Mouse (Mus musculus) left cerebral cortex, postnatal 36 days (tissue): Measurements from ENCODE around the gene Prm3. TPM values are rescaled to one million over a fixed set of nuclear protein-coding genes. Genes with fewer than 3 reads are reported as not detected.

Experiments used
- DNase-seq, 2 experiments: peaks; one replicate each; pipeline ENCODE4 v3.0.0; 2021 to 2022; ENCODE audit warnings: low spot score in 2 of 2, mixed read lengths in 1 of 2
- intact Hi-C: fragments of 180-260 bp; cut with DNase I; formaldehyde crosslinking; loops from one replicate; pipeline ENCODE4 v1.15.1; 2025
- total RNA-seq, 2 experiments: library from RNA; stranded (reverse); gene quantifications; 2 replicates each; pipeline ENCODE4 v1.2.3; 2021

Prm3 gene
- not detected for total RNA-seq

GRCm38 (mm10) chr16:10790702-10791101 is at the start of gene Prm3:
Gene Prm3 (minus strand): TSS chr16:10790914.
- intact Hi-C loops = no loop called here

GRCm38 (mm10) chr16:10840018-10840417 is 49.3 kb upstream of the Prm3 start:
- DNase-seq = no peak
- intact Hi-C loops = loop anchor here (5.0 kb wide), 1 partner anchor 33 kb away; the partner anchor contains the start of gene Prm1

More at GRCm38 (mm10) chr16:10790702-10791101, at the start of gene Prm3:
- DNase-seq = no peak

GRCm38 (mm10) chr16:10838487-10839245 is 48.0 kb upstream of the Prm3 start:
- DNase-seq = no peak
- intact Hi-C loops = no loop called here

GRCm38 (mm10) chr16:10837903-10838302 is 47.2 kb upstream of the Prm3 start:
- DNase-seq = no peak
- intact Hi-C loops = no loop called here

GRCm38 (mm10) chr16:10837250-10837649 is 46.5 kb upstream of the Prm3 start:
- no peak for DNase-seq
- intact Hi-C loops = no loop called here

DNA sequence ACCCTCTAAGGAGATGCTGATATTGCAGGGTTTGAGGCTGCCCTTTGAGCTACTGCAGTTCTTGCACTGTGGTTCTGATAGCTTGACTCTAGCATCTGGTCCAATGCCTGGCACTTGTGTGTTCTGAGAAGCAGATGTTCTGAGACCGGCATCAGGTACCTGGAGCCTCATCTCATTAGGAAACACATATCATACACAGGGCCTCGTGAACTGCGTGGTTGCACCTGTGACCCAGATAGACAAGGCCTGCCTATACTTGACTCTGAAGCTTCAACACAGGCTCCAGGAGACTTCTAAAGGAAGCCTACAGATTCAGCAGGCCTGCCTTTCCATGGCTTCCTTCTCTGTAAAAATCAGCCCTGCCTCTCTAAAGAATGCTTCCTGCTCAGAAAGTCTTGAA is 45.7 kb upstream of the Prm3 start:
- no peak for DNase-seq
- intact Hi-C loops = no loop called here

GRCm38 (mm10) chr16:10834911-10835587 is 44.3 kb upstream of the Prm3 start, which contains the start of gene Rmi2:
Gene Rmi2 (plus strand): TSS chr16:10835059.
- intact Hi-C loops = no loop called here
- peak; percentile 83 to 85 for DNase-seq

GRCm38 (mm10) chr16:10834542-10834910 is 43.8 kb upstream of the Prm3 start:
- no peak for DNase-seq
- intact Hi-C loops = no loop called here

DNA sequence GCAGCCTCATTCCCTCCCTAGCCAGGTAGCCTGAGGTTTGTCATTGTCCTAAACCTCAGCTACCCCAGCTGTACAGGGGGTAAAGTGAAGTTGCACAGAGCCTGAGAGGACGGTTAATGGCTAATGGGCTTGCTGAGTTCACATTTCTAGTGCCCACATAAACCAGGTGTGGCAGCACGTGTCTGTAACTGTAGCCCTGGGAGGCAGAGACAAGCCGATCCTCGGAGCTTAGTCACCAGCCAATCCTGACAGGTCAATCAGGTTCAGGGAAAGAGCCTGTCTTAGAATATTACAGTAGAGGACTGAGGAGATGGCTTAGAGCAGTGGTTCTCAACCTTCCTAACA is 37.7 kb upstream of the Prm3 start:
- intact Hi-C loops = no loop called here
- no peak for DNase-seq

GRCm38 (mm10) chr16:10827766-10828460 is 37.2 kb upstream of the Prm3 start:
- no peak for DNase-seq
- intact Hi-C loops = no loop called here

GRCm38 (mm10) chr16:10827269-10827668 is 36.6 kb upstream of the Prm3 start:
- DNase-seq = no peak
- intact Hi-C loops = no loop called here

- DNase-seq = no peak
- intact Hi-C loops = no loop called here
Observed at GRCm38 (mm10) chr16:10825840-10826239, 35.1 kb upstream of the Prm3 start.

DNA sequence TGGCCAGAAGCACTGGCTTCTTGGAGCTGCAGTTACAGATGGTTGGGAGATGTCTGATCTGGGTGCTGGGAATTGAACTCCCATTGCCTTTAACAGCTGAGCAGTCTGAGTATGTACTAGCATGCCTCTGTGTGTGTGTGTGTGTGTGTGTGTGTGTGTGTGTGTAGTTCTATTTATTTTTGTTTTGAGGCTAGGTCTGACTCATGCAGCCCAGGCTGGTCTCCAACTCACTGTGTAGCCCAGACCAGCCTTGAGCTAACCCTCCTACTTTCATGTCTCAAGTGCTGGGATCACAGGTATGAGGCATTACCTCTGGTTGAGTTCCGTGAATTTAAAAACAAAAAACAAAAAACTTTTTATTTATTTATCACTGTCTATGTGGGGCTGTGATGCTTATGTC is 33.8 kb upstream of the Prm3 start:
- intact Hi-C loops = no loop called here
- no peak for DNase-seq

DNA sequence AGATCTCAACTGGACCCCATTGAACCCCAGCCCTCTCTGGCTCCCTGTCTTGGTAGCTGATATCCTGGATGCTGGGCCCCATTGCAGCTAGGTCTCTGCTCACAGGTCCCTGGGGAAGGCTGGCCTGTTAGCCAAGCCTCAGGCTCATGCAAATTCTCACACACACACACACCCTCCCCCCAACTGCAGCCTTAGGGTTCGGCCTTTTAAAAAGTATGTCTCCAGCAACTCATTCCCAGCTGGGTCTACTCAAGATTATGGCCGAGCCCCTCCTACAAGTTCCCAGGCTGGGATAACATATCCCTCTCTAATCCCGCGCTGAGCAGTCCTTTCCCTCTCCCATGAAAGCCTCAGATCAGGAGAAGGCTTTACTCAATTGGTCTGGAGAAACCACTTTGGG is 30.7 kb upstream of the Prm3 start:
- intact Hi-C loops = no loop called here

GRCm38 (mm10) chr16:10819966-10820365 is 29.3 kb upstream of the Prm3 start:
- DNase-seq = no peak
- intact Hi-C loops = no loop called here

More for the DNA sequence above, 30.7 kb upstream of the Prm3 start:
- DNase-seq = no peak

- DNase-seq = no peak
- intact Hi-C loops = no loop called here
Observed at GRCm38 (mm10) chr16:10818579-10819135, 27.9 kb upstream of the Prm3 start.

DNA sequence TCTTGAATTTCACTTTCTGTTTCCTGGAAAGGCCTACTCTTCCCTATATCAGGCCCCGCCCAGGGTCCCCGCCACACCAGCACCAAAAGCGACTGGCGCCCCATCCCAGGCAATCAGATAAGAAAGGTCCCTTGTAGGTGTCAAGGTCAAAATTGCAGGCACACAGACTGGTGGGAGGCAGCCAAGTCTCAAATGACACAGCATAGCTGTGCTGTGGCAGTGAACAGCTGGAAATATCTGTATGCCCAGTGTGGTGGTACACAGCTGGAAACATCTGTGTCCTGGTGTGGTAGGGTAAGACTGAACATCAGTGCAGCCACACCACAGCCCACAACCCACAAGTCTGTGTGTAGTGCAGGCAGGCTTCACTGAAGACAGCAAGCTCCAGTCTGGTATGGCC is 24.1 kb upstream of the Prm3 start:
- no peak for DNase-seq
- intact Hi-C loops = no loop called here

DNA sequence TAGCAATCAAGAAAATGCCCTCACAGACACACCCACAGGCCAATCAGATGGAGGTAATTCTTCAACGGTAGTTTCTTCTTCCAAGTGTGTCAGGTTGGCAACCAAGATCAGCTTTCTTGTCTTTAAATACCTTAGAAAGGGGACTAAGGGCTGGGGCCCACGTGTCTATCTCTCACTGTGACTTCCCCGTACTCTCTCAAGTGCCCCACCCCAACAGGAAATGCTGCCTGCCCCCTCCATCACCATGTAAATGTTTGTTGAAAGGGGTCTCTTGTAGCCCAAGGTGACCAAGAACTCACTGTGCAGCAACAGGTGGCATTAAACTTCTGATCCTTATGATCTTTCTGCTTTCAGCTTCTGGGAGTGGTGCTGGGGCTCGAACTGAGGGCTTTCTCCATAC is 23.0 kb upstream of the Prm3 start:
- no peak for DNase-seq
- intact Hi-C loops = no loop called here

DNA sequence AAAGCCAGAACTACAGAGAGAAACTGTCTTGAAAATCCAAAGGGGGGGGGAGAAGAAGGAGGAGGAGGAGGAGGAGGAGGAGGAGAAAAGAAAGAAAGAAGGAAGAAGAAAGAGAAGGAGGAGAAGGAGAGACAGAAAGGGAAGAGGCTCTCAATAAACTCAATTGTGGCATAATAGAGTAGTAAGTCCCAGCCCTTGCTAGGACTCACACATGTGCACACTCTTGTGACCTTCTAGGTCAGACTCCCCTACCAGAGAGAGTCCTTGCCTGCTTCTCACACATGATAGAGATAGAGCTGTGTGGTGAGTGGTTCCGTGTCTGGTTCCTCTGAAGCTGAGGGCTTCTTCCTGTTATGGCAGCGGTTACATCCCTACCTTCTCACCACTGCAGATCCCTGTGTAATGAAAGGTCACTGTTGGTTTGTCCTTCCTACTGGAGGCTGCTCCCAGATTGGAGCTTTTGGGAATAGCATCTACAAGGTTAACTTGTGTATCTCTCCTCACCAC is 22.2 kb upstream of the Prm3 start, which contains the start of gene Gm11172:
Gene Gm11172 (plus strand): TSS at position 51 of the 507 bp plus-strand sequence.
- intact Hi-C loops = no loop called here
- DNase-seq = no peak

DNA sequence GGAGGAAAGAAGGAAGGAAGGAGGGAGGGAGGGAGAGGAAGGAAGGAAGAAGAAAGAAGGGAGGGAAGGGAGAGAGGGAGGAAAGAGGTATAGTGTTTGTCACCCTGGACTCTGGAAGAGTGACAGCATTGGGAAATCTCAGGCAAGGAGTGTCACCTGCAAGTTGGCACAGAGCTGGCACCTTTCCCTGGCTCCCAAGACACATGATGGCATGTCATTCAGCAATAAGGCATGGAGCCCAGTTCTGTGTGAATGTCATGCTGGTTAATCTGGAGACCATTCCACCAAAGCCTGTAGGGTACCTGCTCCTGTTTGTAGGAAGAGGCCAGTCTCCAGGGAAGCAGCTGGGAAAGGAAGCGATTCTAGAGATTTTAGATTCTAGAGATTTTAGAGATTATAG is 19.7 kb upstream of the Prm3 start:
- no peak for DNase-seq
- intact Hi-C loops = no loop called here
